Mouse (Mus musculus) CD8-positive naive resting alpha-beta T cell, adult 2 months (primary cell): Measurements from ENCODE around the gene Olfr1434.
"Not testable (repeated sequence)": the region's sequence is repeated elsewhere in the genome, so short reads cannot be mapped to it uniquely, and the experiment has no call there.

Experiments
- DNase-seq, 2 experiments: peaks; one replicate each; pipeline ENCODE4 v3.0.0; 2022; ENCODE audit warnings: low read depth in 2 of 2, low spot score in 2 of 2

Olfr1434 gene

DNA sequence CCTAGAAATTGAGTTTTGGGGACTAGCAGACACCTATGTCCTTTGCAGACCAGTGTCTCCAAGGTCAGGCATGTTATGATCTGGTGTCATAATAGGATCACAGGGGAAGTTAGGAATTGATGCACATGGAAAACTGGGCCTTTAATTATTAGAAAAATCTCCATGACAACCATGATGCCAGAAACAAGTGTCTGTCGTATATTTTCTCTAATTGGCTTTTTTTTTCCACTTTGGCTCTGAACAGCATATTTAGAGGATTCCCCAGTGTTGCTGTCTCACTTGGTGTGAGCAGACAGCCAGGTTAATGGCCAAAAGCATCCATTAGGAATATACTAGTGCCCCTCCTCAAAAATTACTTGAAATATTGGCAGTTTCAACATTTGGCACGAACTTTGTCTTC lies at the start of gene Olfr1434:
Gene Olfr1434, plus strand, starts transcription at position 301 of the 400 bp plus-strand sequence.
- DNase-seq: no peak

DNA sequence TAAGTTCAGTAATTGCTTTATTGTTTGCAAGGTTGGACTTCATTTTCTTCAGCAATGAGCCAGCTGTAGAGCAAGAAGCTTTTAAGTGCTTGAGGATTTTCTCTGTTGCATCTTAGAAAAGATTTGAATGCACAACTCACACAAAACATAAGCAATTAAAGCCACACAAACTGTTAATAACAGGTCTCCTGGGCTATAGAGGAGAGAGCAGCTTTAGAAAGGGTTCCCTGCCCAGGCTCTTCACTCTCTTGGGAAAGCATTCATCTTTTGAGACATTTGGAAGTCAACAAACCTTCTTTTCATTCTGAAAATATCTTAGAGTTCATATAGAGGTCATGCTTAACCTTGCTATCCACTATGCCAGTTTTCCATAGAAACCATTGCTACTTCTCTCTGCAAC lies 47.2 kb upstream of the Olfr1434 start, which contains the start of gene Olfr1432:
Gene Olfr1432, minus strand, starts transcription at position 101 of the 400 bp plus-strand sequence.
- DNase-seq: not testable (repeated sequence)

DNA sequence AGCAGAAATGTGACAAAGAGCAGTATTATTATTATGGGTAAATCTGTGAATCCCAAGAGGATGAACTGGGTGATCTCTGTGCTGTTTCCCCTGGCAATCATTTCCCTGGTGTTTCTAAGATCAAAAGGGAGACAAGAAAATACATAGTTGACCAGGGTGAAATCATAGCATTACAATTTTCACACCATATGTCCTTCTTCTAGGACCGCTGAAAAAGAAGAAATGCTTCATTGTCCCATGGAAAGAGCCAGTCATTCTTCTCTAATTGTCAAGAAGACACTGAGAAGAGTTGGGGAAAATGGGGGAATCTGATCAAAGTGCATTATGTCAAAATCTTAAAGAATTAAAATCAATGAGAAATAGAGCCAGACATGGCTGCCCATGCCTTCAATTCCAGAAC lies 38.1 kb upstream of the Olfr1434 start, which contains the start of gene Olfr262:
Gene Olfr262, minus strand, starts transcription at position 101 of the 400 bp plus-strand sequence.
- no peak for DNase-seq

DNA sequence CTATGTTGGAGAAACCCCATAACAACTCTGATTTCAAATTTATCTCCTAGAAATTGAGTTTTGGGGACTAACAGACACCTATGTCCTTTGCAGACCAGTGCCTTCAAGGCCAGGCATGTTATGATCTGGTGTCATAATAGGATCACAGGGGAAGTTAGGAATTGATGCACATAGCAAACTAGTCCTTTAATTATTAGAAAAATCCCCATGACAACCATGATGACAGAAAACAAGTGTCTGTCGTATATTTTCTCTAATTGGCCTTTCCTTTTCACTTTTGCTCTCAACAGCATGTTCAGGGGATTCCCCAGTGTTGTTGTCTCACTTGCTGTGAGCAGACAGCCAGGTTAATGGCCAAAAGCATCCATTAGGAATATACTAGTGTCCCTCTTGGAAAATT lies 18.9 kb upstream of the Olfr1434 start, which contains the start of gene Olfr235:
Gene Olfr235, plus strand, starts transcription at position 301 of the 400 bp plus-strand sequence.
- DNase-seq: no peak

DNA sequence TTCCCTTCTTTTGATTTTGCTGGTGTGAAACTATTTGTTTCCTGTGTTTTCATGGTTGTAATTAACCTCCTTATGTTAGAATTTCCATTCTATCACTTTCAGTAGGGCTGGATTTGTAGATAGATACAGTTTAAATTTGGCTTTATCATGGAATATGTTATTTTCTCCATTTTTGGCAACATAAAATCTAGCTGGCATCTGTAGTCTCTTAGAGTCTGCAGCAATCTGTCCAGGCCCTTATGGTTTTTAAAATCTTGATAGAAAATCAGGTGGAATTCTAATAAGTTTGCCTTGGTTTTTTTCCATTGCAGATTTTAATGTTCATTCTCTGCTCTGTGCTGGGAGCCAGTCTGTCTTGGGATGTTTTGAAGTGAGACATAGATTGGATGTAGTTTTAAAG lies 13.3 kb downstream of the Olfr1434 start:
- DNase-seq: no peak

DNA sequence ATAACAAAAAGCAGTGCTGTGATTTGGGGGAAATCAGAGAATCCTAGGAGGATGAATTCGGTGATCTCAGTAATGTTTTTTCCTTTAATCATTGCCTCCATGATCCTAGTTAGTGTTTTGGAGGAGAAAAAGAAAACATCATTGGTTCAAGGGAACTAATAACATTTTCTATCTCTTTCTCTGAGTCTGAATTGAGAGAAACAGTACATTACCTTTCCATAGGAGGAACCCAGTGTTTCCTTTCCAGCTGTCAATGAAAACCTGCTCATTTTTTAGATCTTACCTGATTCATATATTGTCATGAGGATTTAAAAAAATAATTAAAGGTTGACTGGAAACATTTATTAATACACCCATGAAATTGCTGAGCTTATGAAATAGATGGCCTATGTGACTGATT lies 19.4 kb downstream of the Olfr1434 start, which contains the start of gene Olfr1436:
Gene Olfr1436, minus strand, starts transcription at position 101 of the 400 bp plus-strand sequence.
- DNase-seq: not testable (repeated sequence)

DNA sequence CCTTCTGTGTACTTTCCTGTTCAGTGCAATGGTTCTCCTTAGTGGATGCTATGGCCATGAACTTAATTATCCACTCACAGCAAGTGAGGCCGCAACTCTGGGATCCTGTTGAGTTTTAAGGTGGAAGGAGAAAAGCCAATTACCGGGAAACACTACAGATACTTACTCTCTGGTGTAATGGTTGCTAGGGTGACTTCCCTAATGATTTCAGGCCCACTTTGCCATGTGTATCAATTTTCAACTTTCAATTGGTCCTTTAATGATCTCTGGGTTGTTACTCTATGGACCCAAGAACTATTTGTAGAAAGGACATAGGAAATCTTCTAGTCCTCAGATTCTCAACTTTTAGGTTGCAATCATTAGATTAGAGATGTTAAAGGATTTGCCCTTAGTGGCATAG lies 45.3 kb downstream of the Olfr1434 start, which contains the start of gene Olfr1437:
Gene Olfr1437, minus strand, starts transcription at position 101 of the 400 bp plus-strand sequence.
- DNase-seq: no peak
